22 mouse cellular contexts compared by ENCODE assay signal in genomic region chr2:22625096-22625960, GRCm38 (mm10). TPM values are rescaled to one million over a fixed set of nuclear protein-coding genes. Genes with fewer than 3 reads are reported as not detected.
DNase-seq lines count a peak whose midpoint lies in the region; ATAC-seq and TF ChIP-seq lines count a peak whose summit lies in the region.
"Had no signal": no experiment of that assay in that cellular context is flagged by ENCODE, and none has a peak within 500 bp of the region (broad histone marks: within the 10 kb centered on the region; RNA-seq: fewer than 3 reads in every experiment).

No protein-coding gene starts in this region.

- peak; percentile 21 for DNase-seq in embryo, embryonic 9.5 days (ENCODE audit: extremely low spot score)
- DNase-seq in embryo, embryonic 10 days (ENCODE audit: low spot score), result no peak
- DNase-seq in urinary bladder, postnatal 10 days (ENCODE audit: low spot score), result no peak
- no peak for DNase-seq in gastrocnemius, adult 2 months
- no peak for DNase-seq in lung, postnatal 0 days (ENCODE audit: low spot score)
- DNase-seq: adrenal gland, postnatal 14 days; cerebellum, adult 9-10 months; gastrocnemius, postnatal 10 days; heart, postnatal 14 days; liver; lung, adult 18-20 months; thymus, postnatal 14 days had no signal

- TF ChIP-seq CTCF in gastrocnemius, adult 2 months (IDR thresholded peaks at IDR 0.05), result no peak
- TF ChIP-seq CTCF in lung, postnatal 0 days (IDR thresholded peaks at IDR 0.05), result no peak

- no peak for TF ChIP-seq EP300 in lung, postnatal 0 days (IDR thresholded peaks at IDR 0.05)

- H3K4me3 ChIP-seq in forebrain, embryonic 13.5 days, result peak overlapping the region; percentile 55
- H3K4me3 ChIP-seq in hindbrain, embryonic 16.5 days (ENCODE audit: low read length), result peak overlapping the region; percentile 56
- peak overlapping the region; percentile 50 for H3K4me3 ChIP-seq in neural tube, embryonic 13.5 days
- H3K4me3 ChIP-seq in gastrocnemius, adult 2 months, result no peak overlapping the region
- H3K4me3 ChIP-seq in lung, postnatal 0 days (ENCODE audit: low read depth, low read length), result no peak overlapping the region
- H3K4me3 ChIP-seq: embryonic facial prominence, embryonic 13.5 days; layer of hippocampus, adult 2 months; stomach, embryonic 15.5 days had no signal

- H3K4me1 ChIP-seq in forebrain, embryonic 13.5 days, result peaks cover 34% of the 10 kb centered on the region
- peaks cover 15% of the 10 kb centered on the region for H3K4me1 ChIP-seq in hindbrain, embryonic 16.5 days (ENCODE audit: control insufficient read depth, insufficient read depth, low read depth, low read length)
- peaks cover 36% of the 10 kb centered on the region for H3K4me1 ChIP-seq in neural tube, embryonic 13.5 days (replicated peaks)
- no peaks in the 10 kb centered on the region for H3K4me1 ChIP-seq in lung, postnatal 0 days (ENCODE audit: insufficient read depth, low read depth, low read length)

- WGBS in forebrain, embryonic 13.5 days, result 5% methylated on average over 16 of the region's 16 CpGs
- 6% methylated on average over 16 of the region's 16 CpGs for WGBS in hindbrain, embryonic 16.5 days
- 5% methylated on average over 16 of the region's 16 CpGs for WGBS in neural tube, embryonic 13.5 days
- WGBS in lung, postnatal 0 days, result 14% methylated on average over 16 of the region's 16 CpGs

- H3K36me3 ChIP-seq in forebrain, embryonic 13.5 days (ENCODE audit: poor library complexity, severe bottlenecking), result no peaks in the 10 kb centered on the region
- H3K36me3 ChIP-seq in hindbrain, embryonic 16.5 days (ENCODE audit: control insufficient read depth, insufficient read depth, low read length), result no peaks in the 10 kb centered on the region
- no peaks in the 10 kb centered on the region for H3K36me3 ChIP-seq in neural tube, embryonic 13.5 days
- H3K36me3 ChIP-seq in lung, postnatal 0 days (ENCODE audit: insufficient read depth, low read length), result no peaks in the 10 kb centered on the region
- H3K36me3 ChIP-seq: embryonic facial prominence, embryonic 13.5 days; stomach, embryonic 15.5 days had no signal

- peak overlapping the region; percentile 80 for H3K4me2 ChIP-seq in forebrain, embryonic 13.5 days
- peak overlapping the region; percentile 84 for H3K4me2 ChIP-seq in hindbrain, embryonic 16.5 days (ENCODE audit: low read length)
- H3K4me2 ChIP-seq in neural tube, embryonic 13.5 days, result peak overlapping the region; percentile 56
- no peak overlapping the region for H3K4me2 ChIP-seq in lung, postnatal 0 days (replicated peaks; ENCODE audit: low read depth, low read length)
- H3K4me2 ChIP-seq: embryonic facial prominence, embryonic 13.5 days; stomach, embryonic 15.5 days had no signal

- peaks cover 60% of the 10 kb centered on the region for H3K27me3 ChIP-seq in forebrain, embryonic 13.5 days
- peaks cover 8% of the 10 kb centered on the region for H3K27me3 ChIP-seq in hindbrain, embryonic 16.5 days (replicated peaks; ENCODE audit: control insufficient read depth, insufficient read depth, low read length)
- peaks cover 82% of the 10 kb centered on the region for H3K27me3 ChIP-seq in neural tube, embryonic 13.5 days
- peaks cover 44% of the 10 kb centered on the region for H3K27me3 ChIP-seq in lung, postnatal 0 days (replicated peaks; ENCODE audit: insufficient read depth, low read length)

- no peaks in the 10 kb centered on the region for H3K9me3 ChIP-seq in forebrain, embryonic 13.5 days (replicated peaks)
- no peaks in the 10 kb centered on the region for H3K9me3 ChIP-seq in hindbrain, embryonic 16.5 days (ENCODE audit: control insufficient read depth, low read length)
- H3K9me3 ChIP-seq in neural tube, embryonic 13.5 days, result no peaks in the 10 kb centered on the region
- no peaks in the 10 kb centered on the region for H3K9me3 ChIP-seq in lung, postnatal 0 days (ENCODE audit: low read length)
- H3K9me3 ChIP-seq: embryonic facial prominence, embryonic 13.5 days; stomach, embryonic 15.5 days had no signal

- ATAC-seq in forebrain, embryonic 13.5 days, result no peak
- ATAC-seq in hindbrain, embryonic 16.5 days, result no peak
- no peak for ATAC-seq in neural tube, embryonic 13.5 days (ENCODE audit: low read depth)
- ATAC-seq in lung, postnatal 0 days, result no peak
- ATAC-seq: intestine, embryonic 16.5 days had no signal

- peak overlapping the region; percentile 97 for H3K27ac ChIP-seq in forebrain, embryonic 13.5 days
- peak overlapping the region; percentile 44 for H3K27ac ChIP-seq in hindbrain, embryonic 16.5 days (ENCODE audit: low read depth, low read length)
- peak overlapping the region; percentile 96 for H3K27ac ChIP-seq in neural tube, embryonic 13.5 days (replicated peaks)
- H3K27ac ChIP-seq in gastrocnemius, adult 2 months, result no peak overlapping the region
- no peak overlapping the region for H3K27ac ChIP-seq in lung, postnatal 0 days (ENCODE audit: low read length)
- H3K27ac ChIP-seq: embryonic facial prominence, embryonic 13.5 days; kidney, postnatal 0 days; layer of hippocampus, adult 2 months; macrophage; stomach, embryonic 15.5 days had no signal

- H3K9ac ChIP-seq in forebrain, embryonic 13.5 days, result peak overlapping the region; percentile 83
- H3K9ac ChIP-seq in hindbrain, embryonic 16.5 days (ENCODE audit: low read depth, low read length), result 0 out of 2 replicates have a peak overlapping the region, but pooled peaks have one; percentile 7
- peak overlapping the region; percentile 83 for H3K9ac ChIP-seq in neural tube, embryonic 13.5 days
- no peak overlapping the region for H3K9ac ChIP-seq in lung, postnatal 0 days (replicated peaks; ENCODE audit: low read depth)
- H3K9ac ChIP-seq: embryonic facial prominence, embryonic 13.5 days; stomach, embryonic 15.5 days had no signal

- intact Hi-C loops in gastrocnemius, adult 2 months (cut with DNase I), result no loop called here

RNA-seq across cellular contexts. Expression of gene Gad2, which starts 3.3 kb away (rescaled TPM):
- polyA plus RNA-seq in forebrain, embryonic 13.5 days (2015; fragmentation: Nextera tagmentation; extraction: Ambion mirVana), result 86.1 and 90.4 TPM in 2 replicates
- polyA plus RNA-seq in hindbrain, embryonic 16.5 days (2015; fragmentation: Nextera tagmentation; extraction: Ambion mirVana), result 41.1 and 42.3 TPM in 2 replicates
- 40.2 and 42.7 TPM in 2 replicates for polyA plus RNA-seq in neural tube, embryonic 13.5 days (2015; fragmentation: Nextera tagmentation; extraction: Ambion mirVana)
- total RNA-seq in gastrocnemius, adult 2 months (2021), result not detected
- polyA plus RNA-seq in lung, postnatal 0 days (2015; fragmentation: Nextera tagmentation; extraction: Ambion mirVana), result 0.02 TPM in 1 of 2 replicates, not detected in the other
- total RNA-seq: adrenal gland, postnatal 14 days; heart, adult 8-10 months; heart, postnatal 14 days had no signal
- polyA plus RNA-seq: intestine, embryonic 16.5 days; kidney, postnatal 0 days; macrophage had no signal

Comparison
In these comparisons a context has a peak if more than half of its experiments do, and no peak if none do; other contexts are left out.
1. H3K27ac ChIP-seq: peak in forebrain, embryonic 13.5 days (single experiment), hindbrain, embryonic 16.5 days (single experiment) and neural tube, embryonic 13.5 days (single experiment); none in gastrocnemius, adult 2 months (single experiment) and lung, postnatal 0 days (single experiment).
2. H3K4me3 ChIP-seq: peak in forebrain, embryonic 13.5 days (single experiment), hindbrain, embryonic 16.5 days (single experiment) and neural tube, embryonic 13.5 days (single experiment); none in gastrocnemius, adult 2 months (single experiment) and lung, postnatal 0 days (single experiment).
3. RNA of gene Gad2, which starts 3.3 kb away (polyA plus RNA-seq): 86.1 to 90.4 TPM in forebrain, embryonic 13.5 days, 41.1 to 42.3 TPM in hindbrain, embryonic 16.5 days and 40.2 to 42.7 TPM in neural tube, embryonic 13.5 days; 0.02 TPM in lung, postnatal 0 days; every median in the first group is over 10 times any median in the second.